15 mouse cellular contexts compared by ENCODE assay signal in genomic region chr11:85827342-85827741, GRCm38 (mm10). TPM values are rescaled to one million over a fixed set of nuclear protein-coding genes. Genes with fewer than 3 reads are reported as not detected.
A peak's percentile ranks its signal among the peaks of the same experiment; 100 is the strongest.
DNase-seq lines count a peak whose midpoint lies in the region; ATAC-seq lines count a peak whose summit lies in the region.
"Had no signal": no experiment of that assay in that cellular context is flagged by ENCODE, and none has a peak within 500 bp of the region (broad histone marks: within the 10 kb centered on the region; RNA-seq: fewer than 3 reads in every experiment).

No protein-coding gene starts in this region.

- DNase-seq in adrenal gland, postnatal 14 days = peak; percentile 52
- DNase-seq in adrenal gland, postnatal 25 days = no peak
- DNase-seq in kidney, postnatal 10 days = peak; percentile 56
- peak; percentile 77 for DNase-seq in yolk sac, embryonic 10.5 days (ENCODE audit: low spot score)
- no peak for DNase-seq in left cerebral cortex, adult 8-10 months (ENCODE audit: low spot score in 2 of 2)
- DNase-seq in right cerebral cortex, adult 2 months (ENCODE audit: low spot score in 2 of 2) = no peak
- DNase-seq: spleen, adult 18-20 months had no signal

- peaks cover 29% of the 10 kb centered on the region for H3K4me1 ChIP-seq in midbrain, embryonic 12.5 days
- H3K4me1 ChIP-seq in midbrain, embryonic 16.5 days (ENCODE audit: control insufficient read depth, insufficient read depth, low read length) = peaks cover 5% of the 10 kb centered on the region; the same call in 1 of the 2 replicates

- no peak overlapping the region for H3K4me3 ChIP-seq in midbrain, embryonic 12.5 days
- H3K4me3 ChIP-seq in midbrain, embryonic 16.5 days (ENCODE audit: low read depth, low read length) = no peak overlapping the region
- H3K4me3 ChIP-seq: neural tube, embryonic 12.5 days had no signal

- no peak overlapping the region for H3K4me2 ChIP-seq in midbrain, embryonic 12.5 days (replicated peaks)
- no peak overlapping the region for H3K4me2 ChIP-seq in midbrain, embryonic 16.5 days (ENCODE audit: low read length)
- H3K4me2 ChIP-seq: neural tube, embryonic 12.5 days had no signal

- WGBS in midbrain, embryonic 12.5 days = 7% methylated on average over 9 of the region's 9 CpGs
- 23% methylated on average over 9 of the region's 9 CpGs for WGBS in midbrain, embryonic 16.5 days

- peaks cover 96% of the 10 kb centered on the region for H3K27me3 ChIP-seq in midbrain, embryonic 12.5 days
- peaks cover 62% of the 10 kb centered on the region for H3K27me3 ChIP-seq in midbrain, embryonic 16.5 days (ENCODE audit: control insufficient read depth, insufficient read depth, low read depth, low read length)
- H3K27me3 ChIP-seq: Patski had no signal

- no peaks in the 10 kb centered on the region for H3K36me3 ChIP-seq in midbrain, embryonic 12.5 days
- no peaks in the 10 kb centered on the region for H3K36me3 ChIP-seq in midbrain, embryonic 16.5 days (ENCODE audit: control insufficient read depth, insufficient read depth, low read length)
- H3K36me3 ChIP-seq: neural tube, embryonic 12.5 days had no signal

- no peak for ATAC-seq in midbrain, embryonic 12.5 days (ENCODE audit: low FRiP score, low read depth)
- no peak for ATAC-seq in midbrain, embryonic 16.5 days
- ATAC-seq: Patski had no signal

- no peak overlapping the region for H3K27ac ChIP-seq in midbrain, embryonic 12.5 days (replicated peaks)
- H3K27ac ChIP-seq in midbrain, embryonic 16.5 days (ENCODE audit: low read length) = no peak overlapping the region
- H3K27ac ChIP-seq: neural tube, embryonic 12.5 days had no signal

- 0 out of 2 replicates have a peak overlapping the region, but pooled peaks have one; percentile 12 for H3K9ac ChIP-seq in midbrain, embryonic 12.5 days (replicated peaks)
- no peak overlapping the region for H3K9ac ChIP-seq in midbrain, embryonic 16.5 days (ENCODE audit: low read depth, low read length)
- H3K9ac ChIP-seq: neural tube, embryonic 12.5 days had no signal

- no peaks in the 10 kb centered on the region for H3K9me3 ChIP-seq in midbrain, embryonic 12.5 days
- H3K9me3 ChIP-seq in midbrain, embryonic 16.5 days (replicated peaks; ENCODE audit: control insufficient read depth, low read length, poor library complexity, severe bottlenecking) = no peaks in the 10 kb centered on the region
- H3K9me3 ChIP-seq: neural tube, embryonic 12.5 days had no signal

RNA-seq across cellular contexts. Expression of gene Tbx2, which starts 5.0 kb away (rescaled TPM):
- 26.3 and 28.3 TPM in 2 replicates for total RNA-seq in adrenal gland, postnatal 14 days (2021)
- total RNA-seq in adrenal gland, postnatal 25 days (2021) = 25.6 and 27.5 TPM in 2 replicates
- 0.65 and 0.84 TPM in 2 replicates for polyA plus RNA-seq in midbrain, embryonic 12.5 days (2016; fragmentation: Nextera tagmentation; extraction: Ambion mirVana)
- 0.39 and 0.57 TPM in 2 replicates for polyA plus RNA-seq in midbrain, embryonic 16.5 days (2015; fragmentation: Nextera tagmentation; extraction: Ambion mirVana)
- 1 to 10 TPM; 1.8 to 2.3 (median 2.0) TPM for total RNA-seq in left cerebral cortex, adult 8-10 months (2022)

RNA-seq across cellular contexts. Expression of gene Gm11444, which starts 22.8 kb away (rescaled TPM):
- not detected in 2 replicates for total RNA-seq in adrenal gland, postnatal 14 days (2021)
- total RNA-seq in adrenal gland, postnatal 25 days (2021) = not detected in 2 replicates
- not detected in 2 replicates for polyA plus RNA-seq in midbrain, embryonic 12.5 days (2016; fragmentation: Nextera tagmentation; extraction: Ambion mirVana)
- polyA plus RNA-seq in midbrain, embryonic 16.5 days (2015; fragmentation: Nextera tagmentation; extraction: Ambion mirVana) = not detected in 2 replicates
- total RNA-seq in left cerebral cortex, adult 8-10 months (2022) = not detected
- total RNA-seq: layer of hippocampus, adult 18-20 months; liver, adult 2 months had no signal
- polyA plus RNA-seq: embryonic facial prominence, embryonic 14.5 days; heart, embryonic 14.5 days; liver, adult 2 months; neural tube, embryonic 12.5 days; Patski had no signal

RNA-seq across cellular contexts. Expression of gene Tbx4, which starts 58.9 kb away (rescaled TPM):
- total RNA-seq in adrenal gland, postnatal 14 days (2021) = not detected in 2 replicates
- not detected in 2 replicates for total RNA-seq in adrenal gland, postnatal 25 days (2021)
- 0.12 and 0.19 TPM in 2 replicates for polyA plus RNA-seq in midbrain, embryonic 12.5 days (2016; fragmentation: Nextera tagmentation; extraction: Ambion mirVana)
- 0.17 and 0.43 TPM in 2 replicates for polyA plus RNA-seq in midbrain, embryonic 16.5 days (2015; fragmentation: Nextera tagmentation; extraction: Ambion mirVana)
- under 1 TPM in 3 of 4 experiments, not detected in 1; 0.13 to 0.33 (median 0.21) TPM for total RNA-seq in left cerebral cortex, adult 8-10 months (2022)
- total RNA-seq: liver, adult 2 months had no signal
- polyA plus RNA-seq: Patski had no signal

Comparison
In these comparisons a context has a peak if more than half of its experiments do, and no peak if none do; other contexts are left out.
1. DNase-seq: peak in adrenal gland, postnatal 14 days (single experiment), kidney, postnatal 10 days (single experiment) and yolk sac, embryonic 10.5 days (single experiment); none in adrenal gland, postnatal 25 days (single experiment), left cerebral cortex, adult 8-10 months (0 of 2) and right cerebral cortex, adult 2 months (0 of 2).